Mouse (Mus musculus) megakaryocyte, embryonic 14.5 days (primary cell): ENCODE results near the gene Snapc3.

Source experiments
- FLI1 ChIP-seq: IDR thresholded peaks from 2 replicates; pipeline ENCODE4 v1.6.1; 2012; ENCODE audit warnings: low read length, inconsistent platforms, mixed read lengths
- GATA1 ChIP-seq: IDR thresholded peaks from 3 replicates; pipeline ENCODE4 v1.6.1; 2012; ENCODE audit warnings: mixed read lengths, low read length, inconsistent platforms, borderline replicate concordance

GRCm38 (mm10) chr4:83398527-83398926 lies 19.0 kb upstream of the Snapc3 start:
- TF ChIP-seq GATA1 (no peak), FLI1 (no peak)
